Mouse (Mus musculus) bone marrow, adult 2 months (tissue): Measurements from ENCODE around the gene Pip4k2a.

Experiments
- CTCF ChIP-seq: fragments of 200-500 bp; IDR thresholded peaks from 2 replicates; pipeline ENCODE4 v1.5.1; 2011; ENCODE audit warnings: low read length, control low read depth; ENCODE audit not compliant: control insufficient read depth, insufficient read depth
- POLR2A ChIP-seq: fragments of 200-500 bp; IDR thresholded peaks from 2 replicates; pipeline ENCODE4 v1.6.1; 2011; ENCODE audit warnings: low read depth, mild to moderate bottlenecking, control low read depth, low read length, borderline replicate concordance; ENCODE audit not compliant: control insufficient read depth

- TF ChIP-seq POLR2A, result no peak
- TF ChIP-seq CTCF, result peak; percentile 21; the same call in 1 of the 2 replicates
Observed at GRCm38 (mm10) chr2:18988885-18989284, 9.0 kb downstream of the Pip4k2a start.
